ENCODE assay signal across 21 mouse cellular contexts in the genomic region with DNA sequence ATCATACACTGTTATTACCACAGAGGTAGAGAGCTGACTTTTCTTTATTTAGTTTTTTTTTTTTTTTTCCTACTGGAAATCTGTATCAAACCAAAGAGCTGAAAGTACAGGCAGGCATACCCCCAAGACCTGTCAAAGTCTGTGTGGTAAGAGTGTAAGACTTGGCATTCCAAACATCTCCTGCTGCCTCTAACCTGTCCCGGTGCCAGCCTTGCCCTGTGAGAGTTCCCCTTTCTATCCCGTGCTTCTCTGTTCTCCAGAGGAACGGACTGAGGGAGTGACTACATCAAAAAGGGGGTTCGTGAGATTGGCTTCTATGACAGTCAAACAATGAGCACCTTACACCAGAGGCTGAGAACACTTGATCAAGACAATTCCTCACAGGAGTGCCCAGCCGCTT.
"Had no signal": no experiment of that assay in that cellular context is flagged by ENCODE, and none has a peak within 500 bp of the region (broad histone marks: within the 10 kb centered on the region; RNA-seq: fewer than 3 reads in every experiment).

No protein-coding gene starts in this region.

- DNase-seq: lung, adult 18-20 months; lung, postnatal 14 days; lung, postnatal 36 days; midbrain, embryonic 14.5 days; retina, postnatal 1 day; right cerebral cortex, adult 18-20 months; right cerebral cortex, postnatal 25 days; right cerebral cortex, postnatal 4 days; spleen, adult 18-20 months; thymus, adult 18-20 months; thymus, postnatal 14 days; thymus, postnatal 36 days had no signal

- H3K27ac ChIP-seq: lung, embryonic 15.5 days; macrophage; neural tube, embryonic 13.5 days; neural tube, embryonic 15.5 days had no signal

- H3K9ac ChIP-seq: lung, embryonic 15.5 days; neural tube, embryonic 13.5 days; neural tube, embryonic 15.5 days had no signal

- H3K4me3 ChIP-seq: lung, embryonic 15.5 days; megakaryocyte, embryonic 14.5 days; myocyte; neural tube, embryonic 13.5 days; neural tube, embryonic 15.5 days had no signal

- ATAC-seq: lung, postnatal 0 days; midbrain, embryonic 16.5 days had no signal

- H3K9me3 ChIP-seq: lung, embryonic 15.5 days; neural tube, embryonic 13.5 days; neural tube, embryonic 15.5 days had no signal

- H3K4me1 ChIP-seq: lung, embryonic 15.5 days; megakaryocyte, embryonic 14.5 days; neural tube, embryonic 13.5 days; neural tube, embryonic 15.5 days had no signal

- H3K4me2 ChIP-seq: lung, embryonic 15.5 days; midbrain, embryonic 11.5 days; neural tube, embryonic 13.5 days; neural tube, embryonic 15.5 days had no signal

- H3K36me3 ChIP-seq: lung, embryonic 15.5 days; neural tube, embryonic 13.5 days; neural tube, embryonic 15.5 days had no signal

- H3K27me3 ChIP-seq: lung, embryonic 15.5 days; megakaryocyte, embryonic 14.5 days; neural tube, embryonic 13.5 days; neural tube, embryonic 15.5 days had no signal
